Mouse (Mus musculus) megakaryocyte, embryonic 14.5 days (primary cell): ENCODE measurements at regions not wholly inside any gene's neighbourhood (a gene's known extent, or its start where the extent isn't known, plus 50 kb on each side); places are given as distances from the start of the nearest gene placed in this dataset.

ENCODE experiments used
- H3K27me3 ChIP-seq: replicated peaks from 2 replicates; pipeline ENCODE3; 2012; ENCODE audit warnings: inconsistent platforms
- H3K36me3 ChIP-seq: replicated peaks from 2 replicates; pipeline ENCODE3; 2012; ENCODE audit warnings: low read length, inconsistent platforms, mixed read lengths
- H3K4me1 ChIP-seq: 2 replicates; pipeline ENCODE4 v1.6.1; 2012; ENCODE audit warnings: inconsistent platforms
- H3K4me3 ChIP-seq: replicated peaks from 2 replicates; pipeline ENCODE3; 2012; ENCODE audit warnings: moderate library complexity, mild to moderate bottlenecking, inconsistent platforms
- H3K9me3 ChIP-seq: 2 replicates; pipeline ENCODE4 v1.6.1; 2012; ENCODE audit warnings: inconsistent platforms
- FLI1 ChIP-seq: IDR thresholded peaks from 2 replicates; pipeline ENCODE4 v1.6.1; 2012; ENCODE audit warnings: low read length, inconsistent platforms, mixed read lengths
- GATA1 ChIP-seq: IDR thresholded peaks from 3 replicates; pipeline ENCODE4 v1.6.1; 2012; ENCODE audit warnings: mixed read lengths, low read length, inconsistent platforms, borderline replicate concordance

DNA sequence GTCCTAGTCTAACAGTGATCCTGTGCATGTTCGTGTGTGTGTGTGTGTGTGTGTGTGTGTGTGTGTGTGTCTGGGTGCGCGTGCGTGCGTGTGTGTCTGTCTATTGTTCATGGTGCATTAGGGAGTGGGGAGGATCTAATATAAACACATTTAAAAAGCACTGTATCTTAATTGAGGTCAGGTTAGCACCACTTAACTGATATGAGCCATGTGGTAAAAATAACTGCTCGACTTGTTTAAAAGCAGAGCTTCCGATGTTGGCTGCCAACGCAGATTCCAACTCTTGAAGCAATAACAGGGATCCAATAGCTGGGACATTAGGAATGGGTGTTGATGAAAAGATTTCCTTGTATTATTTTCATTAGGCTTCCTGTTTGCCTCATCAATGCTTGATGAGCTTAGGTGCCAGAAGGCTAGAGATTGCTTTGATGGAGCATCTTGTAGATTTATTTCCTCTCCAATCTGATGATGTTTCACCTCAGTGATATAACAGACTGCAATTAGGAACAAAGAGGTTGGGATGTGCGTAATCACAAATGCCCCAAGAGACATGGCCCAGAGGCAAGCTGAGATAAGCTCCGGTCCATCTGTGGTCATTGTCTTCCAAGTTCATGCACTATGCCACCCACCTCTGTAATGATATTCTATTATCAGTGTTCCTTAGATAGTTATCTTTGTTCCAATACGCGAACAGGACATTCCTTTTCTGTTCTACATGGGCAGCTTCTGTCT lies 135.7 kb upstream of the Asb5 start:
- peaks cover 3% of the 10 kb centered on the region; the same call in 1 of the 2 replicates for H3K9me3 ChIP-seq
- H3K4me3 ChIP-seq = no peak overlapping the region
- peaks cover 3% of the 10 kb centered on the region; the same call in 1 of the 2 replicates for H3K4me1 ChIP-seq
- H3K36me3 ChIP-seq = no peaks in the 10 kb centered on the region
- no peaks in the 10 kb centered on the region for H3K27me3 ChIP-seq
- TF ChIP-seq FLI1 (no peak), GATA1 (no peak)

DNA sequence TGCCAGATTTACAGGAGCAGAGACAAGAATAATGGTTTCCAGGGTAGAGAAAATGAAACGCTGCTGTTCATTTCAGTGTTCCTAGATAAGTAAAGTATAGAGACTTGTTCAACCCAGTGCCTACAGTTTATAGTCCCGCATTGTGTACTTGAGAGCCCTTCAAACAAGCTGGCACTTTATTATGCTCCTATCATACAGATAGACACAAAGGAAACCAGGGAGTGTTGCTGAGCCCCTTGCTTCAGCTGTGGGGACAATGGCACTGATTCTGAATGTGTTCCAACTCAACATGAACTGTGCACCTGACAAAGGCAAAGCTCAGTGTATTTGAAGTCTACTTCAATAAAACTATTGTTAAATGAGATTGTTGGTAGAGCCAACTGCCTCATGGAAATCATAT lies 123.7 kb upstream of the Asb5 start:
- Histone ChIP-seq H3K27me3 (no peaks in the 10 kb centered on the region), H3K9me3 (no peaks in the 10 kb centered on the region), H3K4me3 (no peak overlapping the region), H3K4me1 (peaks cover 6% of the 10 kb centered on the region), H3K36me3 (no peaks in the 10 kb centered on the region)
- TF ChIP-seq FLI1 (no peak), GATA1 (no peak)

DNA sequence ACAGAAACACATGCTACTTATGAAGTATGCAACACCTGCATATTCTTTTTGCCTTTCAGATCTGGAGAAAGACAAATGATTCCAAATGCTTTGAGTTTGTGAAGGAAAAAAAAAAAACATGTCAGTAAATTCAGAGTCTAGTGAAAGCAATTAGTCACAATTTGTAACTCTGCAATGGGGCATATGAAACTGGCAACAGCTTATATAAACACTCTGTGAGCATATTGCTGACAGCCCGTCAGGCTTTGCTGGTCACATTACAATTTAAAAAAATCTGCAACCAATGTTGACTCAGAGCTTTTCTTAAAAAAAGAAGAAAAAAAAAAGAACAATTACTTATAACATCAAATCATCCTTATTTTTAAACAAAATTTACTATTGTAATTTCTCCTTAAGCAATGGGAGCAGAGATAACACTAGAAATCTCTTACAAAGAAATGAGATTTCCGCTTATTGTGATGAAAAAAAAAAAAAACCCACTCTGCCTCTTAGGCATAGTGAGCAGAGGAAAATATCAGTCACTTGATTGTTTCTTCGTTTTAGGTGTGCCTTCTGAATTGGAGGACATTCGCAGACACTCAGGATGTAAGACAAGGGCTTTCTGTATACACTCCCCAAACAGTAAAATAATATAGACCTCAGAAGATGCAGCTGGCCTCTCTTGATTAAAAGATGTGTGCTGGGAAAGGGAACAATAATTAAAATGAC lies 115.1 kb upstream of the Asb5 start:
- H3K4me3 ChIP-seq = no peak overlapping the region
- H3K9me3 ChIP-seq = no peaks in the 10 kb centered on the region
- peaks cover under 1% of the 10 kb centered on the region; the same call in 1 of the 2 replicates for H3K4me1 ChIP-seq
- TF ChIP-seq GATA1 (no peak), FLI1 (no peak)
- H3K36me3 ChIP-seq = no peaks in the 10 kb centered on the region
- H3K27me3 ChIP-seq = peaks cover 2% of the 10 kb centered on the region

DNA sequence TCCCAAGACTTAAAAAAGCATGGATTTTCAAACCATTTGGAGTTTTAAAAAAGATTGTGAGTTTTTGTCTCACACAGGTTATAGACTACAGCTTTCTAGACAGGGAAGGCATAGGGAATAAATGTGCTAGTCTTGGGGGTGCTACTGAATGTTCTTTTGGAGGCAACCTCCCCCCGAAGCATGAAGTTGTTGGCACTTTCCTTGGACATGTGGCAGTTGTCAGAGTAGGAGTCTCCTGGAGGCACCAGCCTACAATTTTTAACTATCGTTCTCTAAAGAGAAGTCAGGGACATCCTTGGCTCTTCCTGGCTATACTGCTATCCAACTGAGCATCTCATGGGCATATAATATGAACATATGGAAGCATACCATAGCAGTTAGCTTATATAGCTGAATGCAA lies 112.7 kb upstream of the Asb5 start:
- Histone ChIP-seq H3K27me3 (peaks cover 2% of the 10 kb centered on the region), H3K4me3 (no peak overlapping the region), H3K36me3 (no peaks in the 10 kb centered on the region), H3K4me1 (peaks cover 24% of the 10 kb centered on the region), H3K9me3 (no peaks in the 10 kb centered on the region)
- TF ChIP-seq GATA1 = no peak
- TF ChIP-seq FLI1 = no peak

DNA sequence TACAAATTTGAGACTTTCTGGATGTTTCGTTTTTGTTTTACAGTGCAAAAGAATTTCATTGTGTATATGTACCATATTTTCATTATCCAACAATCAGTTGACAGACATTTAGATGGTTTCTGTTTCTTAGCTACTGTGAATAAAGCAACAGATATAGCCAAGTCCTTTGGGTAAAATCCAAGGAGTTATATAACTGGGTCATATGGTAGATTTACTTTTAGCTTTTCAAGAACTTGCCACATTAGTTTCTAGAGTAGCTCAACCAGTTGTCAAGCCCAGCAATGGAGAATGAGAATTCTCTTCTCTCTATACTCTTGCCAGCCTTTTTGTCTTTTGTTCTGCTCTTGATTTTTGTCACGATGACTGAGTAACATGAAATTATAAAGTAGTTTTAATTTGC lies 111.3 kb upstream of the Asb5 start:
- TF ChIP-seq FLI1 (no peak), GATA1 (no peak)

DNA sequence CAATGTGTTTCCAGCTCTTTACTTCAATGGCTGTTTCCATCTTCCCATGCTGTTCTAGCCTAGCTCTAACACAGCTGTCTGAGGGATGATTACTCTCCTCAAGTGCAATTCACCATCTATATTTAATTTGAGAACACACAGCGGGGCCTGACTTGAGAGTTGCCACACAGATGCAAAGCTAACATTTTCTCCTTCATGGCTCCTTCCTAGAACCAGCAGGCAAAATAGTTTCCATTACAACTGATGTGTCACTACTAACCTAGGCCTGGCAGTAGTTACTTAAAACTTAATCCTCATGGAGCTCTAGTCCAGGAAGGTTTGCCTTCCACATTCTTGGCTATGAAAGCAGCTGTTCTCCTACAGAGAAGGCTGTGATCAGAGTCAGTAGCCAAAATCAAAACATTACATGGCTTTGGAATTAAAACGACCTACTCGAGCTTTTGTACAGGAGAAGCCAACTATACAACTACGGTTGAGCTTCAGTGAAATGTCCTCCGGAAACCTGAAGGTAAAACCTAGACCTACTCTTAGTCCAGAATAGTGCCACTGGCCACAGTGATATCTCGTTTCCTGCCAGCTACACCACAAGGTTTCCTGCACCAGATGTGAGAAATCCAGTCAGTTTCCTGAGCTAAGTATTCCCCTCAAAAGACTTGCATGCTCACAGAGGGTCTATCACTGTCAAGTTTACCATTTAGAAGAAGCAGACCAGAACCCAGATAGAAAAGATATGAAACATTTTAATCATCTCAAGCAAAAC lies 108.9 kb upstream of the Asb5 start:
- TF ChIP-seq GATA1 (no peak), FLI1 (peak; percentile 42; the same call in 1 of the 2 replicates)
- no peaks in the 10 kb centered on the region for H3K36me3 ChIP-seq
- H3K27me3 ChIP-seq = peaks cover 2% of the 10 kb centered on the region
- H3K4me1 ChIP-seq = peaks cover 38% of the 10 kb centered on the region
- H3K9me3 ChIP-seq = no peaks in the 10 kb centered on the region
- no peak overlapping the region for H3K4me3 ChIP-seq

More for the DNA sequence above, 111.3 kb upstream of the Asb5 start:
- H3K27me3 ChIP-seq = peaks cover 2% of the 10 kb centered on the region
- no peaks in the 10 kb centered on the region for H3K9me3 ChIP-seq
- no peaks in the 10 kb centered on the region for H3K36me3 ChIP-seq
- no peak overlapping the region for H3K4me3 ChIP-seq
- H3K4me1 ChIP-seq = peaks cover 30% of the 10 kb centered on the region

DNA sequence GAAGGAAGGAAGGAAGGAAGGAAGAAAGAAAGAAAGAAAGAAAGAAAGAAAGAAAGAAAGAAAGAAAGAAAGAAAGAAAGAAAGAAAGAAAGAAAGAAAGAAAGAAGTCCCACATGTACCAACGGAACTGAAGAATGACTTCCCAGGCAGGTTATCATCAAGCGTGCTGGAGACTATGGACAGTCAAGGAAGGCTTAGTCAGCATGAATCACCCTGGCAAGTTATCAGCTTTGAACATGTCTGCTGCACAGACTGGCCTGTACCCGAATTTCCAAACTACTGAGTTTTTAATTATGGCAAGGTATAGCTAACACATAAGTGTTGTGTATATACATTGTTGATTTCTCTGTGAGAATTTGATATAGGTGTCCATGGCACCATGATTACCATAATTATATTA lies 104.3 kb upstream of the Asb5 start:
- Histone ChIP-seq H3K9me3 (no peaks in the 10 kb centered on the region), H3K4me3 (peak overlapping the region; percentile 70), H3K4me1 (peaks cover 44% of the 10 kb centered on the region), H3K36me3 (no peaks in the 10 kb centered on the region), H3K27me3 (no peaks in the 10 kb centered on the region)
- TF ChIP-seq FLI1 (no peak), GATA1 (no peak)

DNA sequence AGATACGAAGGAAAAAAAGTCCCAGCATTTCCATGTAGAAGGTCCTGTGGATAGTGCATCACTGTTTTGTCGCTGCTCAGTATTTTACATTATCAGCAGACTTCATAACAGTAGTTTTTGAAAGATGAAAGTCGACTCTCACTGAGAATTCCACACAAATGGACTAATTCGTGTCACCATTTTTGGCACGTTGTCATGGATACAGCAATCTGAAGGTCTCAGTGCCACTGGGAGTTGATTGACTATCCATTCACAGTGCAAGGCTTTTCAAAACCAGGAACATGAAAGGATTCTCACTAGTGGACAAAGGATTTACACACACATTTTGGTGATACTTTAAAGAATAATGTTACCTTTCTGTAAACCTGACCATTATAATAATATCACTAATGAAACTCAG lies 93.7 kb upstream of the Asb5 start:
- no peak for TF ChIP-seq GATA1
- TF ChIP-seq FLI1 = no peak
- no peaks in the 10 kb centered on the region for H3K36me3 ChIP-seq

DNA sequence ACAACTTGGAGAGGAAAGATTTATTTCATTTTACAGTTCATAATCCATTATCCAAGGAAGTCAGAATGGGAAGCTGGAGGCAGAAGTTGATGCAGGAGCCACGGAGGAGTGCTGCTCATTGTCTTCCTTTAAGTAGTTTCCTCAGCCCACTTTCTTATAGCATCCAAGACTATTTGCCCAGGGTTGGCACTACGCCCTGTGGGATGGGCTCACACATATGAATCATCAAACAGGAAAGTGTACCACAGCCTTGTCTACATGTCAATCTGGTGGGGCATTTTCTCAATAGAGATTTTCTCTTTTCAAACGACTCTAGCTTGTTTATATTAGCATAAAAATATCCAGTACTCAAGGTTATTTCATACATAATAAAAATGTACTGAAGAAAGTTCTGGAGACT lies 88.2 kb upstream of the Asb5 start:
- no peak overlapping the region for H3K4me3 ChIP-seq

More for the DNA sequence above, 93.7 kb upstream of the Asb5 start:
- H3K4me1 ChIP-seq = peaks cover 7% of the 10 kb centered on the region; the same call in 1 of the 2 replicates
- H3K9me3 ChIP-seq = peaks cover 5% of the 10 kb centered on the region; the same call in 1 of the 2 replicates
- H3K27me3 ChIP-seq = no peaks in the 10 kb centered on the region
- H3K4me3 ChIP-seq = no peak overlapping the region

More for the DNA sequence above, 88.2 kb upstream of the Asb5 start:
- Histone ChIP-seq H3K4me1 (peaks cover 3% of the 10 kb centered on the region; the same call in 1 of the 2 replicates), H3K27me3 (no peaks in the 10 kb centered on the region), H3K36me3 (no peaks in the 10 kb centered on the region), H3K9me3 (no peaks in the 10 kb centered on the region)
- TF ChIP-seq GATA1 (no peak), FLI1 (no peak)
